Mouse (Mus musculus) MEL (cell line): ENCODE measurements around the gene Ttc3.

ENCODE experiments used
- CHD1 ChIP-seq: IDR thresholded peaks from 2 replicates; pipeline ENCODE4 v1.6.1; 2012; ENCODE audit warnings: low read depth, mild to moderate bottlenecking, inconsistent platforms, low read length, improper control_type of control experiment
- CTCF ChIP-seq, 3 experiments: IDR thresholded peaks in 2 of 3; conservative IDR thresholded peaks in 1 of 3; 2 replicates each; pipeline ENCODE4 v1.5.1; 2011 to 2012; ENCODE audit warnings: low read length in 3 of 3, low read depth in 2 of 3, mild to moderate bottlenecking in 2 of 3, improper control_type of control experiment in 1 of 3, inconsistent platforms in 1 of 3, mixed read lengths in 1 of 3, moderate library complexity in 1 of 3; ENCODE audit not compliant: control insufficient read depth in 1 of 3, insufficient read depth in 1 of 3, poor library complexity in 1 of 3, severe bottlenecking in 1 of 3
- EP300 ChIP-seq, 2 experiments: IDR thresholded peaks; 2 replicates each; pipeline ENCODE4 v1.6.1; 2011; ENCODE audit warnings: improper control_type of control experiment in 2 of 2, low read length in 2 of 2, low read depth in 1 of 2, mild to moderate bottlenecking in 1 of 2
- GABPA ChIP-seq: IDR thresholded peaks from 2 replicates; pipeline ENCODE4 v1.6.1; 2012; ENCODE audit warnings: low read depth, mild to moderate bottlenecking, inconsistent platforms, low read length, improper control_type of control experiment, moderate library complexity
- GATA1 ChIP-seq: IDR thresholded peaks from 2 replicates; pipeline ENCODE4 v1.6.1; 2011; ENCODE audit warnings: low read depth, low read length, improper control_type of control experiment
- JUND ChIP-seq: IDR thresholded peaks from 2 replicates; pipeline ENCODE4 v1.6.1; 2011; ENCODE audit warnings: low read depth, mild to moderate bottlenecking, improper control_type of control experiment, low read length
- MAFK ChIP-seq: IDR thresholded peaks from 2 replicates; pipeline ENCODE4 v1.6.1; 2011; ENCODE audit warnings: low read depth, mild to moderate bottlenecking, low read length, improper control_type of control experiment, borderline replicate concordance
- MAZ ChIP-seq: IDR thresholded peaks from 2 replicates; pipeline ENCODE4 v1.6.1; 2012; ENCODE audit warnings: low read depth, mild to moderate bottlenecking, inconsistent platforms, low read length, improper control_type of control experiment
- POLR2A ChIP-seq, 2 experiments: IDR thresholded peaks; 2 replicates each; pipeline ENCODE4 v1.6.1; 2011 to 2012; ENCODE audit warnings: low read length in 2 of 2, mild to moderate bottlenecking in 2 of 2, control low read depth in 1 of 2, improper control_type of control experiment in 1 of 2, low read depth in 1 of 2, moderate library complexity in 1 of 2; ENCODE audit not compliant: control insufficient read depth in 1 of 2, insufficient read depth in 1 of 2, poor library complexity in 1 of 2
- POLR2AphosphoS5 ChIP-seq: IDR thresholded peaks from 2 replicates; pipeline ENCODE4 v1.6.1; 2012; ENCODE audit warnings: low read depth, borderline replicate concordance, mild to moderate bottlenecking, inconsistent platforms, low read length, moderate library complexity, mixed read lengths
- RCOR1 ChIP-seq: IDR thresholded peaks from 2 replicates; pipeline ENCODE4 v1.6.1; 2012; ENCODE audit warnings: low read depth, mild to moderate bottlenecking, inconsistent platforms, low read length, improper control_type of control experiment
- SMC3 ChIP-seq: IDR thresholded peaks from 2 replicates; pipeline ENCODE4 v1.6.1; 2011; ENCODE audit warnings: low read depth, low read length, improper control_type of control experiment
- ZMIZ1 ChIP-seq: IDR thresholded peaks from 2 replicates; pipeline ENCODE4 v1.6.1; 2012; ENCODE audit warnings: low read depth, mild to moderate bottlenecking, inconsistent platforms, low read length, improper control_type of control experiment, moderate library complexity

GRCm38 (mm10) chr16:94348779-94349178 lies 21.6 kb upstream of the Ttc3 start:
- TF ChIP-seq POLR2A (IDR thresholded peaks at IDR 0.05; ENCODE audit: control insufficient read depth in 1 of 2, insufficient read depth in 1 of 2, low read depth in 1 of 2, low read length in 2 of 2, poor library complexity in 1 of 2) (no peak), MAFK (no peak), MAZ (no peak), CTCF (IDR thresholded peaks at IDR 0.05 in 2 of 3, conservative IDR thresholded peaks at IDR 0.05 in 1 of 3; ENCODE audit: control insufficient read depth in 1 of 3, insufficient read depth in 1 of 3, low read depth in 2 of 3, low read length in 3 of 3, poor library complexity in 1 of 3, severe bottlenecking in 1 of 3) (no peak), EP300 (IDR thresholded peaks at IDR 0.05; ENCODE audit: low read depth in 1 of 2, low read length in 2 of 2) (no peak), ZMIZ1 (no peak), JUND (no peak), RCOR1 (no peak), GATA1 (no peak), CHD1 (no peak), POLR2AphosphoS5 (no peak), SMC3 (no peak), GABPA (no peak)
